Mouse (Mus musculus) neural tube, embryonic 11.5 days (tissue): ENCODE data around the gene Tcea3. TPM values are rescaled to one million over a fixed set of nuclear protein-coding genes. Genes with fewer than 3 reads are reported as not detected.

Experiments
- ATAC-seq: fragments of 200-750 bp; cut with Nextera tagmentation; 2 replicates; pipeline ENCODE4 v1.8.0; 2017; ENCODE audit warnings: moderate number of reproducible peaks, mild to moderate bottlenecking, moderate TSS enrichment, moderate library complexity; ENCODE audit not compliant: insufficient read depth, low FRiP score, low TSS enrichment
- DNase-seq: peaks from one replicate; pipeline ENCODE4 v3.0.0-alpha.2; 2015; ENCODE audit warnings: low spot score
- H3K27ac ChIP-seq: fragments of 300-500 bp; sonication (generic); 2 replicates; pipeline ENCODE4 v1.5.1; 2014; ENCODE audit warnings: low read depth, mild to moderate bottlenecking, low read length
- H3K27me3 ChIP-seq: fragments of 300-500 bp; sonication (generic); 2 replicates; pipeline ENCODE4 v1.6.1; 2014; ENCODE audit warnings: mild to moderate bottlenecking, low read length, mixed read lengths; ENCODE audit not compliant: control insufficient read depth, insufficient read depth
- H3K36me3 ChIP-seq: fragments of 300-500 bp; sonication (generic); 2 replicates; pipeline ENCODE4 v1.6.1; 2014; ENCODE audit warnings: mild to moderate bottlenecking, low read length, moderate library complexity, mixed read lengths; ENCODE audit not compliant: control insufficient read depth, insufficient read depth
- H3K4me1 ChIP-seq: fragments of 300-500 bp; sonication (generic); 2 replicates; pipeline ENCODE4 v1.6.1; 2014; ENCODE audit warnings: low read length, mixed read lengths; ENCODE audit not compliant: control insufficient read depth, insufficient read depth
- H3K4me2 ChIP-seq: fragments of 300-500 bp; sonication (generic); 2 replicates; pipeline ENCODE4 v1.6.1; 2014; ENCODE audit warnings: low read depth, mild to moderate bottlenecking, moderate library complexity
- H3K4me3 ChIP-seq: fragments of 300-500 bp; sonication (generic); 2 replicates; pipeline ENCODE4 v1.5.1; 2014; ENCODE audit warnings: low read depth, low read length
- H3K9ac ChIP-seq: fragments of 300-500 bp; sonication (generic); 2 replicates; pipeline ENCODE4 v1.6.1; 2014; ENCODE audit warnings: mild to moderate bottlenecking, low read length
- H3K9me3 ChIP-seq: fragments of 300-500 bp; sonication (generic); 2 replicates; pipeline ENCODE4 v1.6.1; 2016; ENCODE audit warnings: low read length; ENCODE audit not compliant: control insufficient read depth
- WGBS: fragments of 180-500 bp; shearing (Covaris S2); extraction: QIAGEN DNeasy Blood & Tissue Kit; methylation state at CpG from one replicate; pipeline ENCODE4 v1.1.7; 2014; 5-methylcytosine and 5-hydroxymethylcytosine counted together
- polyA plus RNA-seq: library from polyadenylated mRNA; unstranded; fragments of >200 nt; fragmentation: Nextera tagmentation; extraction: Ambion mirVana; gene quantifications from 2 replicates; pipeline ENCODE4 v1.2.1, GENCODE M21; 2014

Tcea3 gene
- polyA plus RNA-seq, 1 experiment from 2014 or later, result 6.5 TPM

DNA sequence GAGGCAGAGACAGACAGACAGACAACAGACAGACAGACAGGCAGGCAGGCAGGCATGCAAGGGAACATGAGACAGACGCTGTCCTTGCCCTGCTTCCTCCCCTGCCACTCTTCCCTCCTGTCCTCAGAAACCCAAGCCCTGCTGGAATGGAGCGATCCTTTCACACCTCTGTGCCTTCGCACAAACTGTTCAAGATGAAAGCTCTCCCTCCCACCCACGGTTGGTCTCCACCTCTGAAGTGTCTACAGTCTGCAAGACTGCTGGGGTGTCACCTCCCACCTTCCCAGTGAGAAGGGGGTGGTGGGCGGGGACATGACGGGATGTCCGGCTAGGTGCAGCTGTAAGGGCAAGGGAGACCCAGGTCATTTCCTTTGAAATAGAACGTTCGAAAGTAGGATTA lies 34.1 kb downstream of the Tcea3 start:
- H3K4me3 ChIP-seq, result no peak overlapping the region
- peaks cover 17% of the 10 kb centered on the region for H3K4me1 ChIP-seq
- H3K36me3 ChIP-seq, result no peaks in the 10 kb centered on the region
- H3K27me3 ChIP-seq, result no peaks in the 10 kb centered on the region
- no peaks in the 10 kb centered on the region for H3K9me3 ChIP-seq
- DNase-seq, result no peak
- 49% methylated on average over 9 of the region's 9 CpGs for WGBS
- H3K4me2 ChIP-seq, result no peak overlapping the region
- H3K27ac ChIP-seq, result no peak overlapping the region
- H3K9ac ChIP-seq, result no peak overlapping the region
- ATAC-seq, result no peak

- H3K4me2 ChIP-seq, result no peak overlapping the region
- 30% methylated on average over 10 of the region's 10 CpGs for WGBS
- H3K27ac ChIP-seq, result peak overlapping the region; percentile 75
- no peak for ATAC-seq
- peaks cover 22% of the 10 kb centered on the region for H3K4me1 ChIP-seq
- H3K27me3 ChIP-seq, result no peaks in the 10 kb centered on the region
- no peaks in the 10 kb centered on the region for H3K9me3 ChIP-seq
- peak; percentile 34 for DNase-seq
- no peak overlapping the region for H3K4me3 ChIP-seq
- H3K9ac ChIP-seq, result peak overlapping the region; percentile 45
- H3K36me3 ChIP-seq, result no peaks in the 10 kb centered on the region
These were observed 35.3 kb downstream of the Tcea3 start for GRCm38 (mm10) chr4:136282621-136283480.

- Histone ChIP-seq H3K4me3 (no peak overlapping the region), H3K4me1 (peaks cover 22% of the 10 kb centered on the region), H3K27ac (no peak overlapping the region), H3K9me3 (no peaks in the 10 kb centered on the region), H3K4me2 (no peak overlapping the region), H3K27me3 (peaks cover under 1% of the 10 kb centered on the region; the same call in 1 of the 2 replicates), H3K36me3 (peaks cover 4% of the 10 kb centered on the region; the same call in 1 of the 2 replicates), H3K9ac (no peak overlapping the region)
- WGBS, result 39% methylated on average over 2 of the region's 2 CpGs
- DNase-seq, result no peak
- ATAC-seq, result no peak
These were observed 36.3 kb downstream of the Tcea3 start for GRCm38 (mm10) chr4:136283783-136284182.

- Histone ChIP-seq H3K4me3 (peak within 1 kb of the TSS; percentile 65), H3K4me2 (peak within 1 kb of the TSS; percentile 54), H3K9ac (peak within 1 kb of the TSS; percentile 76), H3K27me3 (peaks cover 6% of the 10 kb centered on the region; the same call in 1 of the 2 replicates), H3K27ac (peak within 1 kb of the TSS; percentile 85), H3K36me3 (peaks cover 5% of the 10 kb centered on the region; the same call in 1 of the 2 replicates), H3K9me3 (no peaks in the 10 kb centered on the region), H3K4me1 (peaks cover 22% of the 10 kb centered on the region)
- WGBS, result 62% methylated on average over 5 of the region's 5 CpGs
- DNase-seq, result peak; percentile 33
- no peak for ATAC-seq
These were observed 36.9 kb downstream of the Tcea3 start, which contains the start of gene Zfp46 for GRCm38 (mm10) chr4:136284455-136284854. Gene Zfp46 (plus strand): TSS chr4:136284683.

DNA sequence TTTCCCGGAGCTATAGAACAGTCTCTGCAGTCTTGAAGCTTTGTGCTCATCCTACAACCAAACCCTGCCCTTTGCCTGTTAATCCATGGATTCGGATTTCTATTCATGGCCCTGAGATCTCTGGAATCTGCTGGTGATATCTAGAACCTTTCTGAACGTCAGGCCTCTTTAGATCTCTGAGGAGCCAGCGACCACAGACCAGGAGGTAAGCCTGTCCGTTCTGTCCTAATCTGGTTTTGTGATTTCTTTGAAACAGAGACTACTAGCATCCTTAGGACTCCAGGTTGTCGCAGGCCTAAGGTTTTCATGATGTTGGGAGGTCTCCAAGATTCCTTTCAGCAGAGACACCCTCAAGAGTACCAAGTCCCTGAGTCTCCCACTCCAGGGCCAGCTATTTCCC lies 37.4 kb downstream of the Tcea3 start:
- peaks cover 5% of the 10 kb centered on the region; the same call in 1 of the 2 replicates for H3K36me3 ChIP-seq
- 0 out of 2 replicates have a peak, but pooled peaks have one; percentile 4 for ATAC-seq
- H3K27ac ChIP-seq, result peak overlapping the region; percentile 63
- H3K4me1 ChIP-seq, result peaks cover 22% of the 10 kb centered on the region
- no peak for DNase-seq
- H3K4me3 ChIP-seq, result peak overlapping the region; percentile 65
- H3K9ac ChIP-seq, result peak overlapping the region; percentile 76
- WGBS, result 52% methylated on average over 6 of the region's 6 CpGs
- no peaks in the 10 kb centered on the region for H3K9me3 ChIP-seq
- H3K27me3 ChIP-seq, result peaks cover 10% of the 10 kb centered on the region; the same call in 1 of the 2 replicates
- H3K4me2 ChIP-seq, result peak overlapping the region; percentile 54

- Histone ChIP-seq H3K9ac (peak overlapping the region; percentile 76), H3K9me3 (no peaks in the 10 kb centered on the region), H3K4me3 (peak overlapping the region; percentile 65), H3K4me1 (peaks cover 22% of the 10 kb centered on the region), H3K36me3 (peaks cover 9% of the 10 kb centered on the region), H3K4me2 (peak overlapping the region; percentile 54), H3K27me3 (peaks cover 15% of the 10 kb centered on the region; the same call in 1 of the 2 replicates), H3K27ac (peak overlapping the region; percentile 85)
- DNase-seq (peak; percentile 92), ATAC-seq (peak; percentile 94)
- WGBS, result 0% methylated on average over 25 of the region's 25 CpGs
These were observed 37.9 kb downstream of the Tcea3 start for GRCm38 (mm10) chr4:136285348-136285810.

DNA sequence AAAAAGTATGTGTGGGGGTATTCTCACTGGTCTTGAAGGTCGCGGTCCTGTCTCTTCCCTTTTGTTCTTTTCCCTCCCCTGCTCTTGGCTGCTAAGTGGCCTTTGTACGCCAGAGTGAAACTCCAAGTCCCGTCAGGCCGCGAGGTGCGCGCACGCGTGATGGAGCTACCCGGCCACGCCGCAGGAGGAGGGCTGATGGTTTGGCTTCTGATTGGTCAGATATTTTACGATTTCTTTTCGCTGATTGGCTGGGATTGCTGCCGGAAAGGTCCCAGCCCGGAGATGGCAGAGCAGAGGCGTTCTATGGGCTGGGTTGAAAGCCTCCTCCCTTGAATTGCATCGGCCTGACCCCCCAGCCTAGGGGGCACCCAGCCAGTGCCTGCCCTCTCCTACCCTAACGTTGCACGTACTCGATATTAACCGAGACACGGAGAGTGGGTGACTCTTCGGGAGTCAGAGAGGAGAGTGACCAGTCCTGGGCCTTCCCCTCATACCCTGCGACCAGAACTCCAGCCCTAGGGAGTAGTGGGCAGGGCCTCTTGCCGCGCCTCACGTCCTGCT lies 38.4 kb downstream of the Tcea3 start:
- Histone ChIP-seq H3K36me3 (peaks cover 14% of the 10 kb centered on the region), H3K4me1 (peaks cover 22% of the 10 kb centered on the region), H3K9me3 (no peaks in the 10 kb centered on the region), H3K4me3 (peak overlapping the region; percentile 65), H3K4me2 (peak overlapping the region; percentile 54), H3K27ac (peak overlapping the region; percentile 85), H3K27me3 (peaks cover 17% of the 10 kb centered on the region), H3K9ac (peak overlapping the region; percentile 76)
- DNase-seq (peak; percentile 96), ATAC-seq (peak; percentile 78)
- WGBS, result under 1% methylated on average over 29 of the region's 29 CpGs

DNA sequence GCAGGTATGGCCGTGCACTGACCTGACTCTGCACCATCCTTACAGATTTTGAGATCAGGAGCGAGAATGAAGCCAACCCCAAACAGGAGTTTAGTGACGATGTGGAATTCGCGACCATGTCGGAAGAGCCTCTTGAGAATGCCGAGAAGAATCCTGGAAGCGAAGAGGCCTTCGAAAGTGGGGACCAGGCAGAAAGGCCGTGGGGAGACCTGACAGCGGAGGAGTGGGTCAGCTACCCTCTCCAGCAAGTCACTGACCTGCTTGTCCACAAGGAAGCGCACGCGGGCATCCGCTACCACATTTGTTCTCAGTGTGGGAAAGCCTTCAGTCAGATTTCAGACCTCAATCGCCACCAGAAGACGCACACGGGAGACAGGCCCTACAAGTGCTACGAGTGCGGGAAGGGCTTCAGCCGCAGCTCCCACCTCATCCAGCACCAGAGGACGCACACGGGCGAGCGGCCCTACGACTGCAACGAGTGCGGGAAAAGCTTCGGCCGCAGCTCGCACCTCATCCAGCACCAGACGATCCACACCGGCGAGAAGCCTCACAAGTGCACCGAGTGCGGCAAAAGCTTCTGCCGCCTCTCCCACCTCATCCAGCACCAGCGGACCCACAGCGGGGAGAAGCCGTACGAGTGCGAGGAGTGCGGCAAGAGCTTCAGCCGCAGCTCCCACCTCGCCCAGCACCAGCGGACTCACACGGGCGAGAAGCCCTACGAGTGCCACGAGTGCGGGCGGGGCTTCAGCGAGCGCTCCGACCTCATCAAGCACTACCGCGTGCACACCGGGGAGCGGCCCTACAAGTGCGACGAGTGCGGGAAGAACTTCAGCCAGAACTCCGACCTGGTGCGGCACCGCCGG lies 42.6 kb downstream of the Tcea3 start:
- Histone ChIP-seq H3K4me1 (peaks cover 6% of the 10 kb centered on the region), H3K27me3 (peaks cover 17% of the 10 kb centered on the region), H3K4me2 (no peak overlapping the region), H3K36me3 (peaks cover 14% of the 10 kb centered on the region), H3K9me3 (no peaks in the 10 kb centered on the region), H3K9ac (0 out of 2 replicates have a peak overlapping the region, but pooled peaks have one; percentile 14), H3K4me3 (no peak overlapping the region), H3K27ac (no peak overlapping the region)
- WGBS, result 26% methylated on average over 66 of the region's 66 CpGs
- ATAC-seq, result no peak
- peak; percentile 36 for DNase-seq
